In genomic region chr2:109896311-109896710, GRCm38 (mm10) we compare ENCODE assay signal across 8 mouse cellular contexts. TPM values are rescaled to one million over a fixed set of nuclear protein-coding genes. Genes with fewer than 3 reads are reported as not detected.
A peak's percentile ranks its signal among the peaks of the same experiment; 100 is the strongest.
DNase-seq lines count a peak whose midpoint lies in the region; ATAC-seq and TF ChIP-seq lines count a peak whose summit lies in the region.
"Had no signal": no experiment of that assay in that cellular context is flagged by ENCODE, and none has a peak within 500 bp of the region (broad histone marks: within the 10 kb centered on the region; RNA-seq: fewer than 3 reads in every experiment).

No protein-coding gene starts in this region.

- no peak overlapping the region for H3K4me2 ChIP-seq in liver, postnatal 0 days (ENCODE audit: low read depth, low read length)
- no peak overlapping the region for H3K4me2 ChIP-seq in liver, embryonic 11.5 days
- no peak overlapping the region for H3K4me2 ChIP-seq in CH12.LX (ENCODE audit: insufficient read depth, low read depth, poor library complexity, severe bottlenecking)
- H3K4me2 ChIP-seq: heart, embryonic 13.5 days had no signal

- TF ChIP-seq RAD21 in CH12.LX (IDR thresholded peaks at IDR 0.05; ENCODE audit: low read depth, low read length) = no peak

- H3K27me3 ChIP-seq in liver, postnatal 0 days (ENCODE audit: insufficient read depth, low read length) = no peaks in the 10 kb centered on the region
- no peaks in the 10 kb centered on the region for H3K27me3 ChIP-seq in liver, embryonic 11.5 days (replicated peaks; ENCODE audit: control insufficient read depth, insufficient read depth, low read length)
- no peaks in the 10 kb centered on the region for H3K27me3 ChIP-seq in CH12.LX (replicated peaks)
- H3K27me3 ChIP-seq: heart, embryonic 13.5 days had no signal

- H3K9ac ChIP-seq in liver, postnatal 0 days (replicated peaks) = no peak overlapping the region
- H3K9ac ChIP-seq in liver, embryonic 11.5 days (ENCODE audit: low read depth, low read length) = no peak overlapping the region
- no peak overlapping the region for H3K9ac ChIP-seq in CH12.LX (ENCODE audit: insufficient read depth, low read depth)
- H3K9ac ChIP-seq: heart, embryonic 13.5 days had no signal

- peaks cover 11% of the 10 kb centered on the region for H3K4me1 ChIP-seq in liver, postnatal 0 days (ENCODE audit: insufficient read depth)
- peaks cover 10% of the 10 kb centered on the region for H3K4me1 ChIP-seq in liver, embryonic 11.5 days (replicated peaks; ENCODE audit: control insufficient read depth, insufficient read depth, low read length)
- H3K4me1 ChIP-seq in CH12.LX (ENCODE audit: control insufficient read depth in 1 of 2, insufficient read depth in 2 of 2) = peaks cover 0 to 19% of the 10 kb centered on the region in 2 experiments; a peak in 2 of 4 replicates

- H3K9me3 ChIP-seq in liver, postnatal 0 days (ENCODE audit: low read length) = no peaks in the 10 kb centered on the region
- H3K9me3 ChIP-seq in liver, embryonic 11.5 days (ENCODE audit: control insufficient read depth, low read length) = no peaks in the 10 kb centered on the region
- no peaks in the 10 kb centered on the region for H3K9me3 ChIP-seq in CH12.LX (replicated peaks; ENCODE audit: low read length)
- H3K9me3 ChIP-seq: heart, embryonic 13.5 days had no signal

- in situ Hi-C loops in CH12.LX (cut with MboI; ENCODE audit: low pct_ligation_motif_present, low pct_unique_long_range_greater_than_20kb, low sequenced_read_pairs) = no loop called here

- TF ChIP-seq POLR2A in CH12.LX (IDR thresholded peaks at IDR 0.05; ENCODE audit: low read depth, low read length) = no peak

- 76% methylated on average over 7 of the region's 7 CpGs for WGBS in liver, postnatal 0 days (ENCODE audit: insufficient replicate concordance)
- WGBS in liver, embryonic 11.5 days = 84% methylated on average over 7 of the region's 7 CpGs

- H3K27ac ChIP-seq in liver, postnatal 0 days (ENCODE audit: low read depth) = no peak overlapping the region
- no peak overlapping the region for H3K27ac ChIP-seq in liver, embryonic 11.5 days (ENCODE audit: low read depth, low read length)
- H3K27ac ChIP-seq in CH12.LX (ENCODE audit: insufficient read depth, low read depth) = no peak overlapping the region
- H3K27ac ChIP-seq: heart, embryonic 13.5 days had no signal

- no peak overlapping the region for H3K4me3 ChIP-seq in liver, postnatal 0 days (ENCODE audit: low read depth, low read length)
- H3K4me3 ChIP-seq in liver, embryonic 11.5 days (ENCODE audit: low read depth, low read length) = no peak overlapping the region
- no peak overlapping the region for H3K4me3 ChIP-seq in CH12.LX (replicated peaks in 1 of 3; ENCODE audit: low read depth in 2 of 3, low read length in 2 of 3, poor library complexity in 1 of 3)
- H3K4me3 ChIP-seq: heart, embryonic 13.5 days had no signal

- peaks cover 25% of the 10 kb centered on the region for H3K79me2 ChIP-seq in CH12.LX (replicated peaks; ENCODE audit: control insufficient read depth, extremely low read depth, insufficient read depth, poor library complexity, severe bottlenecking)

- dilution Hi-C loops in CH12.LX (cut with MboI; ENCODE audit: extremely low pct_ligation_motif_present, extremely low pct_unique_long_range_greater_than_20kb, low sequenced_read_pairs) = no loop called here

- ATAC-seq in liver, postnatal 0 days = no peak
- ATAC-seq in liver, embryonic 11.5 days (replicated peaks; ENCODE audit: low FRiP score) = no peak

- TF ChIP-seq CTCF in liver, postnatal 0 days (IDR thresholded peaks at IDR 0.05; ENCODE audit: low read depth) = peak; percentile 38
- TF ChIP-seq CTCF in CH12.LX (conservative IDR thresholded peaks at IDR 0.05 in 1 of 2, IDR thresholded peaks at IDR 0.05 in 1 of 2; ENCODE audit: low read depth in 2 of 2, low read length in 2 of 2) = peak; percentile 20 to 36; a peak in 3 of 4 replicates

- peaks cover 55% of the 10 kb centered on the region for H3K36me3 ChIP-seq in liver, postnatal 0 days (replicated peaks; ENCODE audit: insufficient read depth, low read length)
- peaks cover 26% of the 10 kb centered on the region for H3K36me3 ChIP-seq in liver, embryonic 11.5 days (ENCODE audit: control insufficient read depth, insufficient read depth, low read length)
- peaks cover 37 to 63% of the 10 kb centered on the region in 2 experiments for H3K36me3 ChIP-seq in CH12.LX (replicated peaks in 1 of 2; ENCODE audit: control insufficient read depth in 1 of 2, insufficient read depth in 1 of 2, low read length in 1 of 2)

- no peak for DNase-seq in liver, postnatal 0 days
- no peak for DNase-seq in liver, embryonic 11.5 days (ENCODE audit: low spot score)
- DNase-seq in CH12.LX (ENCODE audit: extremely low read depth) (no peak), ZHBTc4 (ENCODE audit: low read depth, low spot score) (peak; percentile 56)
- peak; percentile 27 for DNase-seq in retina, postnatal 1 day
- no peak for DNase-seq in spleen, postnatal 10 days (ENCODE audit: low spot score in 2 of 2)
- no peak for DNase-seq in heart, adult 9 months (ENCODE audit: low spot score in 2 of 2)

- no peak for TF ChIP-seq EP300 in liver, postnatal 0 days (IDR thresholded peaks at IDR 0.05; ENCODE audit: low read depth)
- TF ChIP-seq EP300 in CH12.LX (IDR thresholded peaks at IDR 0.05; ENCODE audit: low read length) = no peak

TF ChIP-seq in CH12.LX, 34 proteins besides CTCF, POLR2A, EP300 and RAD21:
- TF ChIP-seq TBP (conservative IDR thresholded peaks at IDR 0.05; ENCODE audit: low read depth, low read length) = no peak
- no peak for TF ChIP-seq NRF1 (IDR thresholded peaks at IDR 0.05; ENCODE audit: low read depth, low read length)
- TF ChIP-seq MAFK (IDR thresholded peaks at IDR 0.05; ENCODE audit: insufficient replicate concordance, low read length) = no peak
- no peak for TF ChIP-seq MAX (IDR thresholded peaks at IDR 0.05; ENCODE audit: low read length)
- TF ChIP-seq E2F4 (IDR thresholded peaks at IDR 0.05; ENCODE audit: insufficient replicate concordance, low read depth, low read length) = no peak
- TF ChIP-seq POLR2AphosphoS2 (IDR thresholded peaks at IDR 0.05; ENCODE audit: low read depth, low read length) = no peak
- TF ChIP-seq ETS1 (conservative IDR thresholded peaks at IDR 0.05; ENCODE audit: low read depth, low read length) = no peak
- TF ChIP-seq CHD2 (IDR thresholded peaks at IDR 0.05; ENCODE audit: low read length) = no peak

RNA-seq across cellular contexts. Expression of gene Lin7c, which starts 5.7 kb away (rescaled TPM):
- polyA plus RNA-seq in liver, postnatal 0 days (2015; fragmentation: Nextera tagmentation; extraction: Ambion mirVana) = 16.2 and 17.5 TPM in 2 replicates
- 44.4 and 53.4 TPM in 2 replicates for polyA plus RNA-seq in liver, embryonic 11.5 days (2014; fragmentation: Nextera tagmentation; extraction: Ambion mirVana)
- total RNA-seq in CH12.LX (2012; rRNA removed) = 29.7 and 33.3 TPM in 2 replicates
- total RNA-seq in CH12.LX (2014; rRNA removed) = 75.0 and 86.6 TPM in 2 replicates
- polyA plus RNA-seq in CH12.LX (2012; ENCODE audit: insufficient read length, low read depth) = 52.3 and 60.1 TPM in 2 replicates

RNA-seq across cellular contexts. Expression of gene Lgr4, which starts 21.1 kb away (rescaled TPM):
- 3.9 and 4.2 TPM in 2 replicates for polyA plus RNA-seq in liver, postnatal 0 days (2015; fragmentation: Nextera tagmentation; extraction: Ambion mirVana)
- 9.5 and 10.0 TPM in 2 replicates for polyA plus RNA-seq in liver, embryonic 11.5 days (2014; fragmentation: Nextera tagmentation; extraction: Ambion mirVana)
- 5.0 and 6.1 TPM in 2 replicates for total RNA-seq in CH12.LX (2012; rRNA removed)
- total RNA-seq in CH12.LX (2014; rRNA removed) = 10.0 and 11.4 TPM in 2 replicates
- polyA plus RNA-seq in CH12.LX (2012; ENCODE audit: insufficient read length, low read depth) = 5.3 and 6.9 TPM in 2 replicates

Comparison
In these comparisons a context has a peak if more than half of its experiments do, and no peak if none do; other contexts are left out.
1. DNase-seq: peak in ZHBTc4 (single experiment) and retina, postnatal 1 day (single experiment); none in liver, postnatal 0 days (single experiment), liver, embryonic 11.5 days (single experiment), CH12.LX (single experiment), spleen, postnatal 10 days (0 of 2) and heart, adult 9 months (0 of 2).